Mouse (Mus musculus): ENCODE results near the gene Lrrc74a. TPM values are rescaled to one million over a fixed set of nuclear protein-coding genes. Genes with fewer than 3 reads are reported as not detected.

Lrrc74a gene
- not detected in 2 replicates for polyA plus RNA-seq (2012; rRNA removed)

GRCm38 (mm10) chr12:86734319-86734810, at the start of gene Lrrc74a:
TSS of gene Lrrc74a (plus strand) at chr12:86734369.
- WGBS, result 84% methylated on average over 8 of the region's 8 CpGs
- DNase-seq (ENCODE audit: low read depth, low spot score), result no peak

- 81% methylated on average over 9 of the region's 9 CpGs for WGBS
- no peak for DNase-seq (ENCODE audit: low read depth, low spot score)
These were observed 48.9 kb upstream of the Lrrc74a start for GRCm38 (mm10) chr12:86685275-86685674.

GRCm38 (mm10) chr12:86686551-86687330, 47.4 kb upstream of the Lrrc74a start:
- DNase-seq (ENCODE audit: low read depth, low spot score), result no peak
- WGBS, result 57% methylated on average over 13 of the region's 13 CpGs

GRCm38 (mm10) chr12:86687445-86687955, 46.7 kb upstream of the Lrrc74a start:
- no peak for DNase-seq (ENCODE audit: low read depth, low spot score)
- WGBS, result 77% methylated on average over 4 of the region's 4 CpGs

- WGBS, result 72% methylated on average over 4 of the region's 4 CpGs
- DNase-seq (ENCODE audit: low read depth, low spot score), result no peak
These were observed 46.1 kb upstream of the Lrrc74a start for GRCm38 (mm10) chr12:86687971-86688573.

- DNase-seq (ENCODE audit: low read depth, low spot score), result no peak
- WGBS, result 96% methylated on average over 27 of the region's 27 CpGs
These were observed 45.3 kb upstream of the Lrrc74a start for GRCm38 (mm10) chr12:86688917-86689316.

- 85% methylated on average over 12 of the region's 12 CpGs for WGBS
- DNase-seq (ENCODE audit: low read depth, low spot score), result no peak
These were observed 43.3 kb upstream of the Lrrc74a start for GRCm38 (mm10) chr12:86690700-86691485.

GRCm38 (mm10) chr12:86692471-86693356, 41.5 kb upstream of the Lrrc74a start:
- no peak for DNase-seq (ENCODE audit: low read depth, low spot score)
- WGBS, result 42% methylated on average over 5 of the region's 5 CpGs

GRCm38 (mm10) chr12:86693389-86693788, 40.8 kb upstream of the Lrrc74a start:
- no peak for DNase-seq (ENCODE audit: low read depth, low spot score)

- no peak for DNase-seq (ENCODE audit: low read depth, low spot score)
- 75% methylated on average over 1 of the region's 1 CpGs for WGBS
These were observed 39.7 kb upstream of the Lrrc74a start for GRCm38 (mm10) chr12:86694441-86694840.

- 66% methylated on average over 2 of the region's 2 CpGs for WGBS
- DNase-seq (ENCODE audit: low read depth, low spot score), result no peak
These were observed 36.2 kb upstream of the Lrrc74a start for GRCm38 (mm10) chr12:86697996-86698395.

- DNase-seq (ENCODE audit: low read depth, low spot score), result no peak
These were observed 35.6 kb upstream of the Lrrc74a start for GRCm38 (mm10) chr12:86698537-86698936.

- 58% methylated on average over 19 of the region's 19 CpGs for WGBS
These were observed 33.9 kb upstream of the Lrrc74a start for GRCm38 (mm10) chr12:86699965-86700926.

GRCm38 (mm10) chr12:86700927-86701310, 33.2 kb upstream of the Lrrc74a start:
- no peak for DNase-seq (ENCODE audit: low read depth, low spot score)
- WGBS, result 76% methylated on average over 4 of the region's 4 CpGs

More at GRCm38 (mm10) chr12:86699965-86700926, 33.9 kb upstream of the Lrrc74a start:
- no peak for DNase-seq (ENCODE audit: low read depth, low spot score)

- no peak for DNase-seq (ENCODE audit: low read depth, low spot score)
- WGBS, result 97% methylated on average over 4 of the region's 4 CpGs
These were observed 32.7 kb upstream of the Lrrc74a start for GRCm38 (mm10) chr12:86701491-86701890.

- 91% methylated on average over 3 of the region's 3 CpGs for WGBS
- no peak for DNase-seq (ENCODE audit: low read depth, low spot score)
These were observed 31.5 kb upstream of the Lrrc74a start for GRCm38 (mm10) chr12:86702690-86703089.

- 85% methylated on average over 5 of the region's 5 CpGs for WGBS
- DNase-seq (ENCODE audit: low read depth, low spot score), result no peak
These were observed 28.3 kb upstream of the Lrrc74a start for GRCm38 (mm10) chr12:86705843-86706242.

GRCm38 (mm10) chr12:86714026-86714425, 20.1 kb upstream of the Lrrc74a start:
- DNase-seq (ENCODE audit: low read depth, low spot score), result no peak
- WGBS, result 77% methylated on average over 5 of the region's 5 CpGs

Measured in large intestine, adult 2 months (tissue).